Mouse (Mus musculus): Measurements from ENCODE around the gene St6galnac6.

The St6galnac6 gene

DNA sequence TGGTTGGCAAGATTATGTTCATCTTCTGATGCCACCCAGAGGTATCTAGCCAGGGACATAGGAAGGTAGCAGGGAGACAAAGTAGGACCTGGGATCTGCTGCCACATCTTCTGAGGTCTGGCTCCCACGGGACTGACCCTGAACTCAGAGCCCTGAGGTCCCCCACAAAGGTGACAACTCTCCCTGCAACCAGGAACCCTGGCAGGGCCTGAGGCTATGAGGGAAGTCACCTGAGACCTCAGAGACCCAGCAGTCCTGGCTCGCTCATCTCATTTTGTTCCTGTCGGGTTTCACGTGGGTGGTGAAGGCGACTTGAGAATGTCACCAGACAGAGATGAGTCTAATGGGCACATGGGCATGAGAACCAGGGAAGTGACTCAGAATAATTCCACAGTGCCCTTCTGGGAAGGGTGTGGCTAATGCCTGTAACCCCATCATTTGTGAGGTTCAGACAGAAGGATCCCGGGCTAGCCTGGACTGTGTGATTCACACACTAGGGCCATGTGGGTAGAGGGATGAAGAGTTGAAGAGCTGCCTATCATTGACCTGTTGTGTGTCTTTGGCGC is 14.3 kb upstream of the St6galnac6 start:
- DNase-seq (ENCODE audit: low spot score in 2 of 2), result no peak

- peak; percentile 81 to 90 for DNase-seq (ENCODE audit: low spot score in 2 of 2)
Observed at GRCm38 (mm10) chr2:32586871-32587351, 12.6 kb upstream of the St6galnac6 start, which contains the start of gene St6galnac4. St6galnac4 (plus strand) TSS chr2:32587095.

- DNase-seq (ENCODE audit: low spot score in 2 of 2), result peak; percentile 85 to 90
Observed at GRCm38 (mm10) chr2:32587731-32588321, 11.7 kb upstream of the St6galnac6 start.

GRCm38 (mm10) chr2:32589213-32589795 is 10.2 kb upstream of the St6galnac6 start:
- no peak for DNase-seq (ENCODE audit: low spot score in 2 of 2)

DNA sequence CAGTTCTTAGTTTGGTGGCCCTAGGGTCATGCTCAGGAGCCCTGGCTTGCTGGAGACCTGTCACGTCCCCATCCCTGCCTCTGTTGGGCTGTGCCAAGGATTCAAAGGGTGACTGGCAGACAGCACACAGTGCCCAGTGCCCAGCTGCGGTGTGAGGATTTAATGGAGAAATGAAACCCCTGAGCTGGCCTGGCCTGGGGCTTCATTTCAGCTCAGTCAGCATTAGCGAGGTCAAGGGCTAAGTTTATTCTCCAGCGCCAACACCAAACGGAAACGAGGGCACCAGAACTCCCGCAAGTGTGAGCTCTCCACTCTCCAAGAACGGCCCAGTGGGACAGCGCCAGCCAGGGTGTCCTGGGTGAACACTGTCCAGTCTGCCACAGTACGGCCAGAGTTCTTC is 9.3 kb upstream of the St6galnac6 start:
- DNase-seq (ENCODE audit: low spot score in 2 of 2), result no peak

DNA sequence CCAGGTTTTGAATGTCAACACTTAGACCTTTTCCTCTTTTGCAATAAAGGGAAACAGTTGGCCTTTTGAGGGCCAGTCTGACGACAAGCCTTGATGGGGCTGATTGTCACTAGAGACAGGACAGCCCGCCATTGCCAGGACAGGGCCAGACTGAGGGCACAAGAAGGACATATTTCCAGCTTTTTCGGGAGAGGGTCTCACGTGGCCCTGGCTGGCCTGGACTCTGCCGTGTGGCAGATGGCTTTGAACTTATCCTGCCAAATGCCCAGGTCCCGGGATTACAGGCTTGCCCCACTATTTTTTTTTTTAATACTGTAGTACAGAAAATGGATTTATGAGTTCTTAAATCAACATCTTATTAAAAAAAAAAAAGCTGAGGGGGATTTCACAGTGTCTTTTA is 8.3 kb upstream of the St6galnac6 start:
- DNase-seq (ENCODE audit: low spot score in 2 of 2), result no peak

DNA sequence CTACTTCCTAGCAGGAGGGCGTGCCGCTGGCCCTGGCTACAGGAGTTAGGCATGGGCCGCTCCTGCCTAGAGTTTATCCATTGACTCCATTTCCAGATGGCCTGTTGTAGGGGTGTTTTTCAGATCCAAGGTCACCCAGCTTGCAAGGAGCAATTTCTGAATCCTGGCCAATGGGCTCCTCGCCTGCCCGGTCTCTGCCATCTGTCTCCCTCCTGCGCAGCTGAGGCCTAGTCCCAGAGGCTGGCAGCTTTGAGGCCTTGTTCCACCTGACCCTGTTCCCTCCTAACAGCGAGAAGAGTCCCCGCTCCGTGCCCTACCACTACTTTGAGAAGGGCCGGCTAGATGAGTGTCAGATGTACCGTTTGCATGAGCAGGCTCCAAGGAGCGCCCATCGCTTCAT is 2.8 kb upstream of the St6galnac6 start:
- DNase-seq (ENCODE audit: low spot score in 2 of 2), result no peak

DNA sequence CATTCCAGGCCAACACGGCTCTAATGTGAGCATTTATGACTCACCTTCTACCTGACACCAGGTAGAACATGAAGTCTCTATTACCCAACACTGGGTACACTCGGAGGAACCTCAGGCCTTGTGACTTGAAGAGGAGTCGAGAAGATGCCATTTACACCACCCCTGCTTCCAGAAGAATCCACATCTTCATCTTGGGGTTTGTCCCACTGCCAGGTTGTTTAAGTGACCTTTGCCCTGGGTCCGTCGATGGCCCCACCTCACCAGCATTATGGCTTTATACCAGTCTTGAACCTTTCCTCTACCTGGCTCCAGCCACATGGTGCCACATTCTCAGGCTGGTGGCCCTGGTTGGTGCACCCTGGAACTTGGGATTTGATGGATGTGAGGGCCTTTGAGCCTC is 2.3 kb upstream of the St6galnac6 start:
- DNase-seq (ENCODE audit: low spot score in 2 of 2), result no peak

DNA sequence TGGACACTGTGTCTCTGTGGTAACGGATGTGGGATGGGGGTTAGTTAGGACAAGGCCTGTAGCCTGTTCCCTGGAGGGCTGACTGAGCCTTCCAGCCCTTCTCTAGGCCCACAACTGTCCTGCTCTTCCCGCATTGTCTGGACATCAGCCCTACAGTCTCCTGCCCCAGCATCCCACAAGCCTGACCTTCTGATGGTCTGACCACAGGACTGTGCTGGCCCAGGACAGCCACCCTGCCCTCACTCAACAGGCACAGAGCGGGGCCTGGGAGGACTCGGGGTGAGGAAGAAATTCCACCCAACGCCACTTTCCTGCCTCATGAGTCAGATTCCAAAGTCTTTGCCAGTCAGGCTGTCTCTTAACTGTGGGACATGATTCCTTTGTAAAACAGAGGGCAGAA is 1.8 kb upstream of the St6galnac6 start:
- no peak for DNase-seq (ENCODE audit: low spot score in 2 of 2)

DNA sequence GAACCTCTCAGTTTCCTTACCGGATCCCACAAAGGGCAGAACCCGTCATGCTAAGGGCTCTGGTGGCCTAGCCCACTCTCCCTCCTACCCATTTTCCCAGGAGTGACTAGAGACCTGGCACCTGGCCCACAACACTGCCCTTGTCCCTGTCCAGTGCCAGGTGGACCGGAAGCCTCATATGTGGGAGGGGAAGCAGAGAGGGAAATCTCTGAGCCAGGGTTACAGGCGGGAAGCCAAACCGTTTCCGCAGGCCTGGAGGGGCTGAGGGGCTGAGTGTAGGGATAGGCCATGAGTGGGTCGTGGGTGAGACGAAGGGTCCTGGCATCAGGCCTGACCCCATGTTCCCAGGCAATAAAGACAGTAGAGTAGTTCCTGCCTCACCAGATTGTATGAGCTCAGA is 1.0 kb upstream of the St6galnac6 start:
- DNase-seq (ENCODE audit: low spot score in 2 of 2), result no peak

DNA sequence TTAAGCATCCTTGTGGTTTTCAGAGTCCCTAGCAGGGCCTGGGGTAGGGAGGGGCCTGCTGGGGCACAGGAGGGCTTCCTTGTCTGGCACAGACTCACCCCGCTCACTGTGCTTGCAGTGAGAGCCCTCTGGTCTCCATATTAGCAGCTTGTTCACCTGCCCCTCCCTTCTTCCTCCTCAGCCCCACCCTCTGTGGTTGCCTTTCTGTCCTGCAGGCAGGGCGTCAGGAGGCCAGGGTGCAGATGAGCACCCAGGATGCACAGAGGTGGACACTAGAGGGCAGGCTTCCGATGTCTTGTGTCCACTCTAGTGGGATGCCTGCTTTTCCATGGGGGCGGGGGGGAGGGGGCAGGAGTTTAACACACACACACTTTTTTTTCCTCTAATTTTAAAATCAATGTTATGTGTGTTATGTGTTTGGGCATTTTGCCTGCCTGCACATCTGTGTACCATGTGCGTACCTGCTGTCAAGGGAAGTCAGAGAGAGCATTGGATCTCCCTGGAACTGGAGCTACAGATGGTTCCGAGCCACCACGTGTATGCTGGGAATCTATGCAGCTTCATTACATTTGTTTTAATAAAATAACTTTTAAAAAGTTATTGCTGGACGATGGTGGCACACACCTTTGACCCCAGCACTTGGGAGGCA is 2.0 kb downstream of the St6galnac6 start:
- peak; percentile 70 to 76 for DNase-seq (ENCODE audit: low spot score in 2 of 2)

DNA sequence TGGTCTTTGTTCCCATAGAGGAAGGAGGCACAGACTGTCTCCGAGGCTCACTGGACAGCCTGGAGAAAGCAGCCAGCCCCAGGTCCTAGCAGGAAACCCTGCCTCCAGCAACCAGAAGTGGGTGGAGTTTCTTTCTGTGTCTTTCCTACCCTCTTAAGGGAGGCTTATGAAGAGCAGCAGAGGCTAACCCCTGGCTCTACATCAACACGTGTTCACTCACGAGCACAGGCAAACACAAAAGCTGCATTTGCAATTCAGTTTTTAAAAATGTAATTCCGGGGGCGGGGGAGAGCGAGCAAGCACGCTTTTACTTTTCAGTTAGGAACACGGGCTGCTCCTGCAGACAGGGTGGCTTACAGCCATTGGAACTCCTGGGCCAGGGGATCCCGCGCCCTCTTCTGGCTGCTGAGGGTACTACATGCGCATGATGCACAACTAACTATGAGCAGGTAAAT is 3.1 kb downstream of the St6galnac6 start:
- DNase-seq (ENCODE audit: low spot score in 2 of 2), result peak; percentile 80 to 85

DNA sequence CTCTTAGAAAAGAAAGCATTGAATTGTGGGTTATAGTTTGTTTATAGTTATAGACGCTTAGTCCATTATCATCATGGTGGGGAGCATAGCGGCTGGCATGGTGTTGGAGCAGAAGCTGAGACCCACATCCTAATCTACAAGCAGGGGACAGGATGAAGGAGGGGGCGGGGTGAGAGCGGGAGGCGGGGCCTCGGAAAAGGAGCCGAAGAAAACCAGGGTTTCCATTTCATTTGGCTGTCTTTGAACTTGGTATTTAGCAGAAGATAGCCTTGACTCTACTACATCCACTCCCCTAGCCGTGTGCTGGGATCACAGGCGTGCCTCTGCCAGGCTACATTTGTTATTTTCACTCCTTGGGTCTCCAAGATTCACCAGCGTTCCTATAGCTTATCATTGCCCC is 5.1 kb downstream of the St6galnac6 start:
- DNase-seq (ENCODE audit: low spot score in 2 of 2), result no peak

DNA sequence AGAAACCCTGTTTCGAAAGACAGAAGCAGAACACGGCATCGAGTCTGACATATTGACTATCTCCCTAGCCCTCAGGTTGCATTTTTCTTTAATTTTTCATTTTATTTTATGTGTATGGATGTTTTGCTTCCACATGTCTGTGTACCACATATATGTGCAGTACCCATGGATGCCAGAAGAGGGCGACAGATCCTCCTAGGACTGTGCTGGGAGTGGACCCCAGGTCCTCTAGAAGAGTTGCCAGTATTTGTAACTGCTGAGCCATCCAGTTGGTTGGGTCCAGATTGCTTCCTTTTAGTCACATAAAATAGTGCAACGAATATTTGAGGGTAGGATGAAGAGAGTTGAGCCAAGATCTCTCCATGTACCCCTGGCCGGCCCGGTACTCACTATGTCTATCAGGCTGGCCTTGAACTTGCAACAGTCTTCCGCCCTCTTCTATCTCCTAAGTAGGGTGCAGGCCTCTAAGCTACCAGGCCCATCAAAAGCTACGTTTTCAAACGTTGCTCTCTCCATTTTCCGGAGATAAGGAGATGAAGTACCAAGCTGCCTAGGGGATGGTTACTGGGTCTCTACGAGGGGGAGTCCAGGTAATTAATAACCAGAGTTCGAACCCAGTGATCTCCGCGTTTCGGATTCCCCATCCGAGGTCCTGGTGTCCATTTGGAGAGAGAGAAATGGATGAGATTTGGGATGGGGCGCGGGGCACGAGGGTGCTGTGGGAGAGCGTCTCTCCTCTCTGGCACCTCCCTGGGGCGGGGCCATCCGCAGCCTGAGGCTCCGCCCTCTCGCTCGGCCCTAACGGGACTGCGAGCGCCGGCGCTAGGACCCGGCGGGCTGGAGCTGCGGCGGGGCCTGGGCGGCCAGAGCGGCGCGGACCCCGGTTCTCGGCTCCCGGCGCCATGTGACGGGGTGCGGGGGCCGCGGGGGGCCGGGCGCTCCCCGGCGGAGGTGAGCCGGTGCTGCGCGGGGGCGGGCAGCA is 6.9 kb downstream of the St6galnac6 start:
- DNase-seq (ENCODE audit: low spot score in 2 of 2), result peak; percentile 58 to 71

- peak; percentile 52 to 58 for DNase-seq (ENCODE audit: low spot score in 2 of 2)
Observed at GRCm38 (mm10) chr2:32607262-32607947, 7.9 kb downstream of the St6galnac6 start.

GRCm38 (mm10) chr2:32608141-32608777 is 8.8 kb downstream of the St6galnac6 start:
- peak; percentile 41 to 47 for DNase-seq (ENCODE audit: low spot score in 2 of 2)

GRCm38 (mm10) chr2:32608778-32609435 is 9.4 kb downstream of the St6galnac6 start:
- DNase-seq (ENCODE audit: low spot score in 2 of 2), result no peak

DNA sequence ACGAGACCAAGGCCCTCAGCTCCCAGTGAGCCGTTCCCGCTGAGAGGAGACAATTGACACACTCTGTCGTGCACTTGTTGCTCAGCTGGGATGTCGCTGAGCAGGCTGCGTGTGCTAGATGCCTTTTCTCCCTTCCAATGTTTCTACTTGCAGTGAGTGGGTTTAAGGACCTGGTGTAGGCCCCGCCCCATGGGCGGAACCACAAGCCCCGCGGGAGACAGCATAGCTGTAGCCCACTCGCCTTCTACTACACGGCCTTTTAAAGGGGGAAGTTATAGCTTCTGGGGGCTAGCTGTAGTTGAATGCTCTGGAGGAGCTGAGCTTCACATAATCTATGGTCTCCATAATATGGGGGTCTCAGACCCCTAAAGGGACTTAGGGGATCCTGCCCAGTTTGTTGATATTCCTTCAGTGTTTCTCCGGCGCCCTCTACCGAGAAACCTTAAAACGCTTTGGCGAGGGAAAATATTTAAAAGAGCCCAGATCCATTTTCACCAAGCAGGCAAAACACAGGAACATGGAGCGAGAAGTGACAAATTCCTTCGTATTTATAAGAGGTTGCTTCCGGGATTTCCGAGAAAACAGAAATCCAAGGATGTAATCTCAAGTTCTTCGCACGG is 11.2 kb downstream of the St6galnac6 start:
- DNase-seq (ENCODE audit: low spot score in 2 of 2), result no peak

- no peak for DNase-seq (ENCODE audit: low spot score in 2 of 2)
Observed at GRCm38 (mm10) chr2:32612274-32612673, 12.8 kb downstream of the St6galnac6 start.
